Mouse (Mus musculus) limb, embryonic 12.5 days (tissue): ENCODE measurements around the gene Icam5. TPM values are rescaled to one million over a fixed set of nuclear protein-coding genes. Genes with fewer than 3 reads are reported as not detected.

ENCODE experiments used
- ATAC-seq: fragments of 200-750 bp; cut with Nextera tagmentation; 2 replicates; pipeline ENCODE4 v1.8.0; 2017; ENCODE audit warnings: low read depth, moderate TSS enrichment; ENCODE audit not compliant: insufficient number of reproducible peaks, insufficient read depth, low FRiP score, low TSS enrichment
- H3K27ac ChIP-seq: fragments of 300-500 bp; sonication (generic); 2 replicates; pipeline ENCODE4 v1.5.1; 2016; ENCODE audit warnings: mild to moderate bottlenecking, moderate library complexity
- H3K27me3 ChIP-seq: fragments of 300-500 bp; sonication (generic); 2 replicates; pipeline ENCODE4 v1.6.1; 2016; ENCODE audit warnings: mild to moderate bottlenecking, moderate library complexity
- H3K36me3 ChIP-seq: fragments of 300-500 bp; sonication (generic); 2 replicates; pipeline ENCODE4 v1.6.1; 2016; ENCODE audit warnings: mild to moderate bottlenecking, moderate library complexity
- H3K4me1 ChIP-seq: fragments of 300-500 bp; sonication (generic); replicated peaks from 2 replicates; pipeline ENCODE4 v1.6.1; 2016
- H3K4me2 ChIP-seq: fragments of 300-500 bp; sonication (generic); 2 replicates; pipeline ENCODE4 v1.6.1; 2016; ENCODE audit warnings: mild to moderate bottlenecking, moderate library complexity
- H3K4me3 ChIP-seq: fragments of 300-500 bp; sonication (generic); replicated peaks from 2 replicates; pipeline ENCODE4 v1.5.1; 2016; ENCODE audit warnings: mild to moderate bottlenecking
- H3K9ac ChIP-seq: fragments of 300-500 bp; sonication (generic); replicated peaks from 2 replicates; pipeline ENCODE4 v1.6.1; 2016; ENCODE audit warnings: mild to moderate bottlenecking, moderate library complexity
- H3K9me3 ChIP-seq: fragments of 300-500 bp; sonication (generic); 2 replicates; pipeline ENCODE4 v1.6.1; 2016; ENCODE audit warnings: mild to moderate bottlenecking, moderate library complexity
- WGBS: fragments of 180-500 bp; shearing (Covaris S2); methylation state at CpG from one replicate; pipeline ENCODE4 v1.1.7; 2016; 5-methylcytosine and 5-hydroxymethylcytosine counted together
- polyA plus RNA-seq: library from polyadenylated mRNA; unstranded; fragments of >200 nt; fragmentation: Nextera tagmentation; extraction: Ambion mirVana; gene quantifications from 2 replicates; pipeline ENCODE4 v1.2.1, GENCODE M21; 2016

The Icam5 gene
- polyA plus RNA-seq, 1 experiment from 2014 or later, result not detected

GRCm38 (mm10) chr9:21027774-21028290 is 4.0 kb upstream of the Icam5 start:
- Histone ChIP-seq H3K4me3 (no peak overlapping the region), H3K9ac (0 out of 2 replicates have a peak overlapping the region, but pooled peaks have one; percentile 12), H3K27me3 (peaks cover 67% of the 10 kb centered on the region), H3K9me3 (no peaks in the 10 kb centered on the region), H3K4me1 (peaks cover 36% of the 10 kb centered on the region), H3K4me2 (no peak overlapping the region), H3K36me3 (no peaks in the 10 kb centered on the region), H3K27ac (no peak overlapping the region)
- ATAC-seq, result no peak
- WGBS, result 39% methylated on average over 8 of the region's 8 CpGs

- no peak overlapping the region; the same call in 1 of the 2 replicates for H3K9ac ChIP-seq
Observed at GRCm38 (mm10) chr9:21028560-21029110, 3.2 kb upstream of the Icam5 start.

GRCm38 (mm10) chr9:21029291-21030054 is 2.4 kb upstream of the Icam5 start, which contains the start of gene Icam4:
Gene Icam4 (plus strand): TSS chr9:21029373.
- H3K36me3 ChIP-seq, result no peaks in the 10 kb centered on the region
- peak within 1 kb of the TSS; percentile 92 for H3K4me2 ChIP-seq
- H3K9ac ChIP-seq, result peak within 1 kb of the TSS; percentile 42
- no peak for ATAC-seq
- peaks cover 82% of the 10 kb centered on the region for H3K27me3 ChIP-seq
- peak within 1 kb of the TSS; percentile 51 for H3K4me3 ChIP-seq
- H3K27ac ChIP-seq, result no peak within 1 kb of the TSS
- WGBS, result 2% methylated on average over 37 of the region's 37 CpGs
- peaks cover 47% of the 10 kb centered on the region for H3K4me1 ChIP-seq
- H3K9me3 ChIP-seq, result no peaks in the 10 kb centered on the region

More at GRCm38 (mm10) chr9:21028560-21029110, 3.2 kb upstream of the Icam5 start:
- no peaks in the 10 kb centered on the region for H3K9me3 ChIP-seq
- H3K4me2 ChIP-seq, result no peak overlapping the region
- no peak overlapping the region for H3K27ac ChIP-seq
- peaks cover 75% of the 10 kb centered on the region for H3K27me3 ChIP-seq
- no peak overlapping the region for H3K4me3 ChIP-seq
- H3K36me3 ChIP-seq, result no peaks in the 10 kb centered on the region
- ATAC-seq, result no peak
- WGBS, result 65% methylated on average over 6 of the region's 6 CpGs
- peaks cover 44% of the 10 kb centered on the region for H3K4me1 ChIP-seq

GRCm38 (mm10) chr9:21030055-21030600 is 1.7 kb upstream of the Icam5 start:
- Histone ChIP-seq H3K4me3 (peak overlapping the region; percentile 51; the same call in 1 of the 2 replicates), H3K27ac (no peak overlapping the region), H3K4me1 (peaks cover 51% of the 10 kb centered on the region), H3K4me2 (peak overlapping the region; percentile 92), H3K9ac (no peak overlapping the region), H3K9me3 (no peaks in the 10 kb centered on the region), H3K27me3 (peaks cover 89% of the 10 kb centered on the region), H3K36me3 (no peaks in the 10 kb centered on the region)
- ATAC-seq, result no peak
- 20% methylated on average over 22 of the region's 22 CpGs for WGBS

GRCm38 (mm10) chr9:21030781-21031250 is 1.1 kb upstream of the Icam5 start:
- no peaks in the 10 kb centered on the region for H3K36me3 ChIP-seq
- no peaks in the 10 kb centered on the region for H3K9me3 ChIP-seq
- peaks cover 90% of the 10 kb centered on the region for H3K27me3 ChIP-seq
- H3K4me3 ChIP-seq, result peak overlapping the region; percentile 51
- under 1% methylated on average over 13 of the region's 13 CpGs for WGBS
- H3K27ac ChIP-seq, result no peak overlapping the region
- peak overlapping the region; percentile 92 for H3K4me2 ChIP-seq
- 0 out of 2 replicates have a peak overlapping the region, but pooled peaks have one; percentile 18 for H3K9ac ChIP-seq
- ATAC-seq, result 0 out of 2 replicates have a peak, but pooled peaks have one; percentile 24
- peaks cover 51% of the 10 kb centered on the region for H3K4me1 ChIP-seq

- H3K36me3 ChIP-seq, result no peaks in the 10 kb centered on the region
- peaks cover 92% of the 10 kb centered on the region for H3K27me3 ChIP-seq
- peak overlapping the region; percentile 92 for H3K4me2 ChIP-seq
- H3K4me3 ChIP-seq, result peak overlapping the region; percentile 51
- H3K4me1 ChIP-seq, result peaks cover 52% of the 10 kb centered on the region
- H3K9ac ChIP-seq, result 0 out of 2 replicates have a peak overlapping the region, but pooled peaks have one; percentile 18
- no peaks in the 10 kb centered on the region for H3K9me3 ChIP-seq
- ATAC-seq, result peak; percentile 29; the same call in 1 of the 2 replicates
- under 1% methylated on average over 36 of the region's 36 CpGs for WGBS
- H3K27ac ChIP-seq, result no peak overlapping the region
Observed at GRCm38 (mm10) chr9:21031251-21031895, 500 bp upstream of the Icam5 start.

GRCm38 (mm10) chr9:21032491-21032890 is 618 bp downstream of the Icam5 start:
- Histone ChIP-seq H3K36me3 (no peaks in the 10 kb centered on the region), H3K27me3 (peaks cover 96% of the 10 kb centered on the region), H3K9me3 (no peaks in the 10 kb centered on the region), H3K4me1 (peaks cover 61% of the 10 kb centered on the region), H3K27ac (no peak overlapping the region), H3K4me2 (peak overlapping the region; percentile 92), H3K9ac (no peak overlapping the region), H3K4me3 (peak overlapping the region; percentile 51)
- WGBS, result 2% methylated on average over 7 of the region's 7 CpGs
- no peak for ATAC-seq

GRCm38 (mm10) chr9:21033136-21033535 is 1.3 kb downstream of the Icam5 start:
- H3K27me3 ChIP-seq, result peaks cover 98% of the 10 kb centered on the region
- H3K27ac ChIP-seq, result no peak overlapping the region
- 2% methylated on average over 34 of the region's 34 CpGs for WGBS
- H3K4me1 ChIP-seq, result peaks cover 57% of the 10 kb centered on the region
- no peaks in the 10 kb centered on the region for H3K9me3 ChIP-seq
- H3K36me3 ChIP-seq, result no peaks in the 10 kb centered on the region
- peak; percentile 56 for ATAC-seq
- peak overlapping the region; percentile 92 for H3K4me2 ChIP-seq
- H3K9ac ChIP-seq, result peak overlapping the region; percentile 40; the same call in 1 of the 2 replicates
- H3K4me3 ChIP-seq, result peak overlapping the region; percentile 51

- peaks cover 5% of the 10 kb centered on the region; the same call in 1 of the 2 replicates for H3K9me3 ChIP-seq
- ATAC-seq, result no peak
- no peak overlapping the region for H3K27ac ChIP-seq
- 2% methylated on average over 17 of the region's 17 CpGs for WGBS
- no peak overlapping the region for H3K4me2 ChIP-seq
- H3K9ac ChIP-seq, result no peak overlapping the region
- peak overlapping the region; percentile 12; the same call in 1 of the 2 replicates for H3K4me3 ChIP-seq
- H3K4me1 ChIP-seq, result peaks cover 51% of the 10 kb centered on the region
- peaks cover 98% of the 10 kb centered on the region for H3K27me3 ChIP-seq
- H3K36me3 ChIP-seq, result no peaks in the 10 kb centered on the region
Observed at GRCm38 (mm10) chr9:21034481-21035085, 2.7 kb downstream of the Icam5 start.

GRCm38 (mm10) chr9:21035586-21035985 is 3.7 kb downstream of the Icam5 start:
- Histone ChIP-seq H3K4me3 (no peak overlapping the region), H3K9ac (no peak overlapping the region)

More at GRCm38 (mm10) chr9:21035586-21035985, 3.7 kb downstream of the Icam5 start:
- no peak overlapping the region for H3K4me2 ChIP-seq
- peaks cover 98% of the 10 kb centered on the region for H3K27me3 ChIP-seq
- H3K36me3 ChIP-seq, result no peaks in the 10 kb centered on the region
- 18% methylated on average over 9 of the region's 9 CpGs for WGBS
- peaks cover 43% of the 10 kb centered on the region for H3K4me1 ChIP-seq
- H3K27ac ChIP-seq, result no peak overlapping the region
- H3K9me3 ChIP-seq, result peaks cover 5% of the 10 kb centered on the region; the same call in 1 of the 2 replicates
- ATAC-seq, result no peak
